Mouse (Mus musculus) right cerebral cortex, postnatal 25 days (tissue): ENCODE data around the gene Gm36864.
"Not testable (repeated sequence)": the region's sequence is repeated elsewhere in the genome, so short reads cannot be mapped to it uniquely, and the experiment has no call there.

ENCODE experiments used
- DNase-seq: peaks from one replicate; pipeline ENCODE4 v3.0.0; 2022

The Gm36864 gene

GRCm38 (mm10) chr7:44235909-44236308 lies at the start of gene Gm36864:
TSS of gene Gm36864 (plus strand) at chr7:44236177.
- no peak for DNase-seq

DNA sequence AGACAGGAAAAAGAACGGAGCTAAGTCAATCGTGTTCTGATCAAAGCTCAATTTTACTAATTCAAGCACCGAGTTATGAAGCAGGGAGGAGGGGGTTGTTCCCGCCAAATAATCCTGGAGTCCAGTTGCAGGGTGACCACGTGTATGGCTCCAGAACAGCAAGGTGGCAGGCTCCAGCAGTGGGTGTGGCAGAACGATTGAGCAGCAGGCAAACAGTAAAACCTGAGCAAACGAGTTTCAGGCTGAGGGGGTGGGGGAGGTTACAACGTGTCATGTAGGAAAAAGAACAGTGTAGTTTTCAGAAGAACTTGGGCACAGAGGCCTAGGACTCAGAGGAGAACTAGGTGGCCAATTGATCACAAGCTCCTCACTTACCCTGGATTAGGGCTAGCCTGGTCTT lies 49.5 kb upstream of the Gm36864 start:
- not testable (repeated sequence) for DNase-seq

DNA sequence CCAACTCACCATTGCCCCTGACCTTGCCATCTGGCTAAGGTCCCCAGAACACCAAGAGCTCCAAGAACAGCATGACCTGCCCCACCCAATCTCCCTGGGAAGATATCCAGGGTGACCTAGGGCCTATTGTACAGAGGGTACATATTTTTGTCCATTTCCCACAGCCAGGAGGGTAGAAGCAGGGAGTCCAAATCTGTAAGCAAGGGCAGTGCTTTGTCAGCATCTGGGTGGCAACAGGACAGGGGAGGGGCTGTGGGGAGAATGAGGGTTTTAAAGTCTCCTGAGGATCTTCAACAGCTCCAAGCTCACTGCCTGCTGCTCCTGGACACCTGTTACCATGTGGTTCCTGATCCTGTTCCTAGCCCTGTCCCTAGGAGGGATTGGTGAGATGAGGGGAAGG lies 48.0 kb upstream of the Gm36864 start, which contains the start of gene Klk1b24:
Klk1b24 (plus strand) TSS at position 301 of the 400 bp plus-strand sequence.
- not testable (repeated sequence) for DNase-seq

- DNase-seq, result not testable (repeated sequence)
Measured at GRCm38 (mm10) chr7:44193466-44193865, 42.5 kb upstream of the Gm36864 start.

DNA sequence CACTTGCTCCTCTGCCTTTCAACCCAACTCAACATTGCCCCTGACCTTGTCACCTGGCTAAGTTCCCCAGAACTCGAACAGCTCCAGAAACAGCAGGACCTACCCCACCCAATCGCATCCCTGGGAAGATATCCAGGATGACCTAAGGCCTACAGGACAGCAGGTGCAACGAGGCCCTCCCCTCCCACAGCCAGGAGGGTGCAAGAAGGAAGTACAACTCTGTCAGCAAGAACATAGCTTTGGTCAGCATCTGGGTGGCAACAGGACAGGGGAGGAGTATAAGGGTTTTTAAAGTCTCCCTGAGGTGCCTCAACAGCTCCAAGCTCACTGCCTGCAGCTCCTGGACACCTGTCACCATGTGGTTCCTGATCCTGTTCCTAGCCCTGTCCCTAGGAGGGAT lies 38.1 kb upstream of the Gm36864 start, which contains the start of gene Klk1b3:
Klk1b3 (plus strand) TSS at position 301 of the 400 bp plus-strand sequence.
- DNase-seq, result no peak

GRCm38 (mm10) chr7:44207135-44207534 lies 28.8 kb upstream of the Gm36864 start, which contains the start of gene Klk1b4:
TSS of gene Klk1b4 (plus strand) at chr7:44207435.
- DNase-seq, result not testable (repeated sequence)

- no peak for DNase-seq
Measured at GRCm38 (mm10) chr7:44208307-44208706, 27.7 kb upstream of the Gm36864 start.

DNA sequence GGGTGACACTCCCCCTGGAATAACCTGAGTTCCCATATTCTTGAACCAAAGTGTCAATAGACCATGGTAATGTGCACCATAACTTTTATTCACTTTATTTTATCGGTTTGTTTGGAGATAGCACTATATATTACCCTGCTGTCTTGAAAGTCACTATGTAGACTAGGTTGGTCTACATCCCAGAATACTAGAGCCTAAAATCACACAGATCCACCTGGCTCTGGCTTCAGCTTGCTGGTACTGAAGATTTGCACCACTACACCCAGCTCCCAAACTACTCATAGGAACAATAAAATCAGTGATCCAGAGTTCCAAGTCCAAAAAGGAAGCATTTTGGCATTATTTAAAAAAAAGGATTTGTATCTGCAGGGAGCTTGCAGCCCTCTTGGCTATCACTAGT lies 20.3 kb upstream of the Gm36864 start, which contains the start of gene Klk1b5:
Klk1b5 (plus strand) TSS at position 301 of the 400 bp plus-strand sequence.
- no peak for DNase-seq

DNA sequence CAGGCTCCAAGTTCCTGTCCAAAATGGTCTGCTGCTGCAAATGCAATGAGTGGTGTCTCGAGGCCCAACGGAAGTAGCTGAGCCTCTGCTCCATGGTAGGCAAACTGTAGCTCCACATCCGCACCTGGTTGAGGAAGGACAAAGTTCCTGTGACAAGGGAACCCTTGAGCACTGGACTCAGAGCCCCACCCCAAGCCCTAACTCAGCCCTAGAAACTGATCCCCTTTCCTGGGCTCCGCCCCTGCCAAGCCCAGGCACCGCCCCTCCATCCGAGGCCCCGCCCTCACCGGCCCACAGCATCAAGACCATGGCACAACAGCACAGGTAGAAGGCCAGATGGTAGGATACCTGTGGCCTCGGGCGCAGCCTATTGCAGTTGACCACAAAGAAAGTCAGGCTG lies 14.4 kb upstream of the Gm36864 start:
- DNase-seq, result not testable (repeated sequence)

- DNase-seq, result not testable (repeated sequence)
Measured at GRCm38 (mm10) chr7:44222335-44222734, 13.6 kb upstream of the Gm36864 start.

DNA sequence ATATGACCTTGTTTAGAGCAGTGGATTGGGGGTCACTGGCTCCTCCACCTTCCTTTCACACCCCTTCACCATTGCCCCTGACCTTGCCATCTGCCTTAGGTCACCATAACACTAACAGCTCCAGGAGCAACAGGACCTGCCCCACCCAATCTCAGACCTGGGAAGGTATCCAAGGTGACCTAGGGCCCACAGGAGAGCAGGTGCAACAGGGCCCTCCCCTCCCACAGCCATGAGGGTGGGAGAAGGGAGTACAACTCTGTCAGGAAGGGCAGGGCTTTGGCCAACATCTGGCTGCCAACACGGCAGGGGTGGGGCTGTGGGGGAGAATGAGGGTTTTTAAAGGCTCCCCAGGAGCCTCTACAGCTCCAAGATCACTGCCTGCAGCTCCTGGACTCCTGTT lies 10.9 kb upstream of the Gm36864 start, which contains the start of gene Klk1:
Klk1 (plus strand) TSS at position 285 of the 400 bp plus-strand sequence.
- no peak for DNase-seq

DNA sequence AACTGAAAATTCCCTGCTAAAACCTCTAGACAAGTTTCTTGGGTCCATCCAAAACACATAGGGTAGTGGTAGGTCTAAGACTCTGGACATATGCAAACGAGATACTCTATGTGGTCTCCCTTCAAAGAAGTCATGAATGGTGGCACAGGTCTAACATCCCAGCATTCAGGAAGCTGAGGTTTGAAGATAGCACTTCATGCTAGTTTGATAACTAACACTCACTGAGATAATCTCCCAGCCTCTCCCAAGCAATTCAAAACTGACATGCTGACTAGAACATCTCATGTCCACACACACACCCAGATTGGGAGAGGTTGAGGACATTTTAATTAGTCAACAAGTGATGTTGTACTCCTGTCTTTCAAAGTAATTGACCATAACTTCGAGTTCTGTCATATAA lies 3.9 kb downstream of the Gm36864 start:
- no peak for DNase-seq

DNA sequence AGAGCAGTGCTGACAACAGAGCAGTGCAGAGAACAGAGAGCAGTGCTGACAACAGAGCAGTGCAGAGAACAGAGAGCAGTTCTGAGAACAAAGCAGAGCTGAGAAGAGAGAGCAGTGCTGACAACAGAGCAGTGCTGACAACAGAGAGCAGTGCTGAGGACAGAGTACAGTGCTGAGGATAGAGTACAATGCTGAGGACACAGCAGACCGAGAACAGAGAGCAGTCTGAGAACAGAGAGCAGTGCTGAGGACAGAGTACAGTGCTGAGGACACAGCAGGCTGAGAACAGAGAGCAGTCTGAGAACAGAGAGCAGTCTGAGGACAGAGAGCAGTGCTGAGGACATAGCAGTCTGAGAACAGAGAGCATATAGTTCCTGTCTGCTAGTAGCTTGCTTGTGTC lies 4.7 kb downstream of the Gm36864 start:
- no peak for DNase-seq

GRCm38 (mm10) chr7:44241163-44241562 lies 5.2 kb downstream of the Gm36864 start:
- no peak for DNase-seq

GRCm38 (mm10) chr7:44244080-44244479 lies 8.1 kb downstream of the Gm36864 start:
- no peak for DNase-seq

GRCm38 (mm10) chr7:44246055-44246983 lies 10.3 kb downstream of the Gm36864 start, which contains the start of the genes 1700028J19Rik and 2410002F23Rik:
TSS of gene 1700028J19Rik (minus strand) at chr7:44246695.
TSS of gene 2410002F23Rik (plus strand) at chr7:44246722.
- DNase-seq, result peak; percentile 90

- peak; percentile 49 for DNase-seq
Measured at GRCm38 (mm10) chr7:44246984-44247470, 11.1 kb downstream of the Gm36864 start.

- no peak for DNase-seq
Measured at GRCm38 (mm10) chr7:44247971-44248370, 12.0 kb downstream of the Gm36864 start.

DNA sequence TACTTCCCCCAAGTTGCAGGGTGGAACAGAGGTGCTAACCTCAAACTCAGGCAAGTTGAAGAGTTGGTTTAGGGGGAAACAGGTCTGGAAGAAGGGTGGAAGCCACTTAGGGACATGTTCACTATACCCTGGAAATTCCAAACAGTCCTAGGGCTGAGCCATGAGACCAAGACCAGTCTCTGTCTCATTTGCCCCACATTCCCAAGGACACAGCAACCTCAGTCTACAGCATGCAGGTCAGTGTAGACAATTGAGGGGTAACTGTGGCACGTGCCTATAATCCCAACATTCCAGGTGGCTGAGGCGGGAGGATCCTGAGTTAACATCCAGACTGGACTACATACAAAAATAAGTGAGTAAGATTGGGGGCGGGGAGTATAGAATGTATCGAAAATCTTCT lies 13.3 kb downstream of the Gm36864 start:
- no peak for DNase-seq

- not testable (repeated sequence) for DNase-seq
Measured at GRCm38 (mm10) chr7:44250732-44251275, 14.8 kb downstream of the Gm36864 start.

- DNase-seq, result no peak
Measured at GRCm38 (mm10) chr7:44253023-44253616, 17.1 kb downstream of the Gm36864 start.

DNA sequence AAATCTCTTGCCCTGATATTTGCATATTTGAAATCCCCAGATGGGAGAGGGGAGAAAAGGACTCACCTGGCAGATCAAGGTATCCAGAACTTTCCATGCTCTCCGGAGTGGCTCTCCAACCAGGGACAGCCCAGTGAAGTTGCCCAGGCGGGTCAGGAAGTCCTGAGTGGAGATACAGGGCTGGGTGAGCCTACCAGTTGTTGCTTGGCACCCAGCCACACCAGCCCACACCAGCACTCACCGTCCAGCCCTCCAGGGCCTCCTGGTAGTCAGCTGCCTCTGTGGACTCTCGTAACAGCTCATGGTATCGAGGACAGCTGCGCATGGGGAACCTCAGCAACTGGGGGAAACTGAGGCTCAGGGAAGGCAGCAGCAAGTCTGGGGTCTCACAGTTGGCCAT lies 19.0 kb downstream of the Gm36864 start:
- no peak for DNase-seq

DNA sequence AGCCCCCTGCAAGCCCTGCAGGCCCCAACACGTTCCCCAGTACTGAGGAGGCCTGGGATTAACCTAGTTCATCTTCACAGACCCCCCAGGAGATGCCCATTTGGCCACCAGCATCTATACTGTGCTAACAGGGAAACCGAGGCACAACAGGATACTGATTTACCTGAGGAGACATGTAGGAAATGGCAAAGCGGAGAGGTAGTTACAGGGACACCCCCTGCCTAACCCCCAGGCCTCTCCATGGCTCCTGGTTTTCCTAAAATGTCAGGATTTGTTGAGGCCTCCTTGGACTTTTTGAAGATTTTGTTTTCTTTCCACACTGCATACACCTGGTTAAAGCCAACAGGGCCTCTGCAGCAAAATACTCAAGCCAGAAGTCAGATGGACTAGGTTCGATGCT lies 21.3 kb downstream of the Gm36864 start, which contains the start of gene Acp4:
Acp4 (minus strand) TSS at position 101 of the 400 bp plus-strand sequence.
- no peak for DNase-seq
